ENCODE assay signal across 24 mouse cellular contexts in the genomic region with DNA sequence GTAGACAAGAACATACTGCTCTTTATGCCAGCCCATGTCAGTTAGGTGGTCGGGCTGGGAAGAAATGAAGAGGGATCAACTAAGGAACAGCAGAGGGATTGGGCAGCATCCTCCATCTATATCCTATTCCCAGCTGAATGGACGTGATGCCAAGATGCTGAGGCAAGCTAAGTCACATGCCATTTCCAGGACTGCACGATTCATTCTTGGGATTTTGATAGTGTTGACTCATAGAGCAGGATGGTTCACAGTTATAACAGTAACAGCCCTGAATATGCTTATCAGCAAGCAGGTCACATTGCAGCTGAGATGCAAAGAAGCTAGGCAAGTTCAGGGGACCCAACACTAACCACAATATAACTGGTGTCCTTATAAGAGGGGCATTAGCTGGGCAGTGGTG.
A peak's percentile ranks its signal among the peaks of the same experiment; 100 is the strongest.
DNase-seq lines count a peak whose midpoint lies in the region; ATAC-seq and TF ChIP-seq lines count a peak whose summit lies in the region.
"Had no signal": no experiment of that assay in that cellular context is flagged by ENCODE, and none has a peak within 500 bp of the region (broad histone marks: within the 10 kb centered on the region; RNA-seq: fewer than 3 reads in every experiment).

No protein-coding gene starts in this region.

- 93% methylated on average over 3 of the region's 3 CpGs for WGBS in midbrain, embryonic 11.5 days
- WGBS in midbrain, embryonic 10.5 days: 89% methylated on average over 3 of the region's 3 CpGs
- 85% methylated on average over 3 of the region's 3 CpGs for WGBS in embryonic facial prominence, embryonic 14.5 days

- H3K36me3 ChIP-seq in midbrain, embryonic 11.5 days (ENCODE audit: control insufficient read depth, insufficient read depth, low read length): no peaks in the 10 kb centered on the region
- H3K36me3 ChIP-seq in midbrain, embryonic 10.5 days: peaks cover 59% of the 10 kb centered on the region
- H3K36me3 ChIP-seq in embryonic facial prominence, embryonic 14.5 days (ENCODE audit: control insufficient read depth, insufficient read depth, low read length): no peaks in the 10 kb centered on the region
- H3K36me3 ChIP-seq: heart, embryonic 12.5 days; kidney, embryonic 15.5 days; liver, embryonic 13.5 days; midbrain, embryonic 15.5 days had no signal

- H3K9ac ChIP-seq in midbrain, embryonic 11.5 days (ENCODE audit: low read length): no peak overlapping the region
- H3K9ac ChIP-seq in embryonic facial prominence, embryonic 14.5 days (ENCODE audit: low read depth, low read length): no peak overlapping the region
- H3K9ac ChIP-seq: heart, embryonic 12.5 days; hindbrain, embryonic 12.5 days; kidney, embryonic 15.5 days; liver, embryonic 13.5 days; midbrain, embryonic 15.5 days; neural tube, embryonic 13.5 days had no signal

- no peaks in the 10 kb centered on the region for H3K4me1 ChIP-seq in midbrain, embryonic 11.5 days (ENCODE audit: control insufficient read depth, insufficient read depth, low read length)
- peaks cover 2% of the 10 kb centered on the region; the same call in 1 of the 2 replicates for H3K4me1 ChIP-seq in midbrain, embryonic 10.5 days
- peaks cover 35% of the 10 kb centered on the region for H3K4me1 ChIP-seq in embryonic facial prominence, embryonic 14.5 days (ENCODE audit: control insufficient read depth, insufficient read depth, low read length)
- H3K4me1 ChIP-seq: liver, embryonic 13.5 days had no signal

- intact Hi-C loops in gastrocnemius, adult 2 months (cut with DNase I): no loop called here

- H3K27me3 ChIP-seq in midbrain, embryonic 11.5 days (ENCODE audit: control insufficient read depth, insufficient read depth, low read length): no peaks in the 10 kb centered on the region
- no peaks in the 10 kb centered on the region for H3K27me3 ChIP-seq in midbrain, embryonic 10.5 days (ENCODE audit: low read depth, poor library complexity, severe bottlenecking)
- no peaks in the 10 kb centered on the region for H3K27me3 ChIP-seq in embryonic facial prominence, embryonic 14.5 days (replicated peaks; ENCODE audit: control insufficient read depth, insufficient read depth, low read length)
- H3K27me3 ChIP-seq: heart, embryonic 12.5 days; hindbrain, embryonic 12.5 days; kidney, embryonic 15.5 days; liver, embryonic 13.5 days; midbrain, embryonic 15.5 days; neural tube, embryonic 13.5 days had no signal

- H3K27ac ChIP-seq in gastrocnemius, adult 2 months: 0 out of 2 replicates have a peak overlapping the region, but pooled peaks have one; percentile 16
- no peak overlapping the region for H3K27ac ChIP-seq in midbrain, embryonic 11.5 days (ENCODE audit: low read depth, low read length)
- H3K27ac ChIP-seq in midbrain, embryonic 10.5 days (replicated peaks): no peak overlapping the region
- peak overlapping the region; percentile 48; the same call in 1 of the 2 replicates for H3K27ac ChIP-seq in embryonic facial prominence, embryonic 14.5 days (replicated peaks; ENCODE audit: low read depth, low read length)
- H3K27ac ChIP-seq: hindbrain, embryonic 12.5 days; kidney, embryonic 15.5 days; liver, embryonic 13.5 days; midbrain, embryonic 15.5 days; neural tube, embryonic 13.5 days had no signal

- DNase-seq in gastrocnemius, adult 2 months: no peak
- DNase-seq in gastrocnemius, adult 18-20 months (ENCODE audit: low spot score): no peak
- DNase-seq in midbrain, embryonic 11.5 days (ENCODE audit: low spot score, missing footprints): peak; percentile 51
- DNase-seq in midbrain, embryonic 10.5 days (ENCODE audit: low spot score): no peak
- DNase-seq in embryonic facial prominence, embryonic 14.5 days (ENCODE audit: low spot score): no peak
- DNase-seq in urinary bladder, adult 2 months (ENCODE audit: low spot score): no peak
- DNase-seq in kidney, adult 11 months: no peak
- DNase-seq: cerebellum, adult 8-10 months; kidney, postnatal 36 days; liver, embryonic 13.5 days; lung, adult 2 months; lung, postnatal 36 days; retina, postnatal 1 day; right cerebral cortex, postnatal 25 days; spleen, adult 18-20 months had no signal

- ATAC-seq in midbrain, embryonic 11.5 days (ENCODE audit: low FRiP score): no peak
- no peak for ATAC-seq in embryonic facial prominence, embryonic 14.5 days (ENCODE audit: low read depth)
- ATAC-seq: forebrain, embryonic 16.5 days; intestine, postnatal 0 days; midbrain, embryonic 15.5 days had no signal

- no peak overlapping the region for H3K4me2 ChIP-seq in midbrain, embryonic 11.5 days
- H3K4me2 ChIP-seq in embryonic facial prominence, embryonic 14.5 days (ENCODE audit: low read depth, low read length): no peak overlapping the region
- H3K4me2 ChIP-seq: heart, embryonic 12.5 days; hindbrain, embryonic 12.5 days; kidney, embryonic 15.5 days; liver, embryonic 13.5 days; midbrain, embryonic 15.5 days; neural tube, embryonic 13.5 days had no signal

- no peak for TF ChIP-seq CTCF in gastrocnemius, adult 2 months (IDR thresholded peaks at IDR 0.05)

- H3K4me3 ChIP-seq in gastrocnemius, adult 2 months: no peak overlapping the region
- no peak overlapping the region for H3K4me3 ChIP-seq in midbrain, embryonic 11.5 days (ENCODE audit: low read depth, low read length)
- no peak overlapping the region for H3K4me3 ChIP-seq in midbrain, embryonic 10.5 days
- H3K4me3 ChIP-seq in embryonic facial prominence, embryonic 14.5 days (ENCODE audit: low read depth, low read length): no peak overlapping the region
- H3K4me3 ChIP-seq: erythroblast, embryonic 14.5 days; heart, embryonic 12.5 days; hindbrain, embryonic 12.5 days; kidney, embryonic 15.5 days; liver, embryonic 13.5 days; megakaryocyte, embryonic 14.5 days; midbrain, embryonic 15.5 days; neural tube, embryonic 13.5 days had no signal

- no peaks in the 10 kb centered on the region for H3K9me3 ChIP-seq in midbrain, embryonic 11.5 days (ENCODE audit: control insufficient read depth, low read length)
- H3K9me3 ChIP-seq in midbrain, embryonic 10.5 days (replicated peaks): no peaks in the 10 kb centered on the region
- H3K9me3 ChIP-seq in embryonic facial prominence, embryonic 14.5 days (ENCODE audit: control insufficient read depth, low read length): no peaks in the 10 kb centered on the region
- H3K9me3 ChIP-seq: heart, embryonic 12.5 days; hindbrain, embryonic 12.5 days; kidney, embryonic 15.5 days; liver, embryonic 13.5 days; megakaryocyte, embryonic 14.5 days; midbrain, embryonic 15.5 days; neural tube, embryonic 13.5 days had no signal

Comparison
In these comparisons a context has a peak if more than half of its experiments do, and no peak if none do; other contexts are left out.
1. H3K27ac ChIP-seq: peak in gastrocnemius, adult 2 months (single experiment) and embryonic facial prominence, embryonic 14.5 days (single experiment); none in midbrain, embryonic 11.5 days (single experiment) and midbrain, embryonic 10.5 days (single experiment).